Mouse (Mus musculus) MEL (cell line): ENCODE data around the gene Nat8l.

ENCODE experiments used
- CHD1 ChIP-seq: IDR thresholded peaks from 2 replicates; pipeline ENCODE4 v1.6.1; 2012; ENCODE audit warnings: low read depth, mild to moderate bottlenecking, inconsistent platforms, low read length, improper control_type of control experiment
- CTCF ChIP-seq, 3 experiments: IDR thresholded peaks in 2 of 3; conservative IDR thresholded peaks in 1 of 3; 2 replicates each; pipeline ENCODE4 v1.5.1; 2011 to 2012; ENCODE audit warnings: low read length in 3 of 3, low read depth in 2 of 3, mild to moderate bottlenecking in 2 of 3, improper control_type of control experiment in 1 of 3, inconsistent platforms in 1 of 3, mixed read lengths in 1 of 3, moderate library complexity in 1 of 3; ENCODE audit not compliant: control insufficient read depth in 1 of 3, insufficient read depth in 1 of 3, poor library complexity in 1 of 3, severe bottlenecking in 1 of 3
- E2F4 ChIP-seq: IDR thresholded peaks from 2 replicates; pipeline ENCODE4 v1.6.1; 2011; ENCODE audit warnings: low read depth, low read length, improper control_type of control experiment, borderline replicate concordance
- EP300 ChIP-seq, 2 experiments: IDR thresholded peaks; 2 replicates each; pipeline ENCODE4 v1.6.1; 2011; ENCODE audit warnings: improper control_type of control experiment in 2 of 2, low read length in 2 of 2, low read depth in 1 of 2, mild to moderate bottlenecking in 1 of 2
- GABPA ChIP-seq: IDR thresholded peaks from 2 replicates; pipeline ENCODE4 v1.6.1; 2012; ENCODE audit warnings: low read depth, mild to moderate bottlenecking, inconsistent platforms, low read length, improper control_type of control experiment, moderate library complexity
- GATA1 ChIP-seq: IDR thresholded peaks from 2 replicates; pipeline ENCODE4 v1.6.1; 2011; ENCODE audit warnings: low read depth, low read length, improper control_type of control experiment
- HCFC1 ChIP-seq: IDR thresholded peaks from 2 replicates; pipeline ENCODE4 v1.6.1; 2012; ENCODE audit warnings: low read depth, mild to moderate bottlenecking, inconsistent platforms, low read length, improper control_type of control experiment, moderate library complexity
- POLR2A ChIP-seq, 2 experiments: IDR thresholded peaks; 2 replicates each; pipeline ENCODE4 v1.6.1; 2011 to 2012; ENCODE audit warnings: low read length in 2 of 2, mild to moderate bottlenecking in 2 of 2, control low read depth in 1 of 2, improper control_type of control experiment in 1 of 2, low read depth in 1 of 2, moderate library complexity in 1 of 2; ENCODE audit not compliant: control insufficient read depth in 1 of 2, insufficient read depth in 1 of 2, poor library complexity in 1 of 2
- SIN3A ChIP-seq: IDR thresholded peaks from 2 replicates; pipeline ENCODE4 v1.6.1; 2012; ENCODE audit warnings: low read length, improper control_type of control experiment, inconsistent platforms
- SMC3 ChIP-seq: IDR thresholded peaks from 2 replicates; pipeline ENCODE4 v1.6.1; 2011; ENCODE audit warnings: low read depth, low read length, improper control_type of control experiment
- USF2 ChIP-seq, 2 experiments: IDR thresholded peaks; 2 replicates each; pipeline ENCODE4 v1.6.1; 2011 to 2012; ENCODE audit warnings: improper control_type of control experiment in 2 of 2, low read length in 2 of 2, borderline replicate concordance in 1 of 2, inconsistent platforms in 1 of 2, low read depth in 1 of 2, mild to moderate bottlenecking in 1 of 2; ENCODE audit not compliant: insufficient read depth in 1 of 2

GRCm38 (mm10) chr5:33959382-33959781 lies 36.4 kb upstream of the Nat8l start:
- TF ChIP-seq HCFC1 (no peak), GABPA (no peak), SMC3 (no peak), SIN3A (no peak), POLR2A (IDR thresholded peaks at IDR 0.05; ENCODE audit: control insufficient read depth in 1 of 2, insufficient read depth in 1 of 2, low read depth in 1 of 2, low read length in 2 of 2, poor library complexity in 1 of 2) (no peak), EP300 (IDR thresholded peaks at IDR 0.05; ENCODE audit: low read depth in 1 of 2, low read length in 2 of 2) (no peak), CHD1 (no peak), CTCF (IDR thresholded peaks at IDR 0.05 in 2 of 3, conservative IDR thresholded peaks at IDR 0.05 in 1 of 3; ENCODE audit: control insufficient read depth in 1 of 3, insufficient read depth in 1 of 3, low read depth in 2 of 3, low read length in 3 of 3, poor library complexity in 1 of 3, severe bottlenecking in 1 of 3) (no peak), GATA1 (no peak), USF2 (IDR thresholded peaks at IDR 0.05; ENCODE audit: borderline replicate concordance in 1 of 2, insufficient read depth in 1 of 2, low read depth in 1 of 2, low read length in 2 of 2) (no peak), E2F4 (no peak)
